Mouse (Mus musculus): ENCODE measurements around the gene Gm14819.
"Not testable (repeated sequence)": the region's sequence is repeated elsewhere in the genome, so short reads cannot be mapped to it uniquely, and the experiment has no call there.

Gm14819 gene

DNA sequence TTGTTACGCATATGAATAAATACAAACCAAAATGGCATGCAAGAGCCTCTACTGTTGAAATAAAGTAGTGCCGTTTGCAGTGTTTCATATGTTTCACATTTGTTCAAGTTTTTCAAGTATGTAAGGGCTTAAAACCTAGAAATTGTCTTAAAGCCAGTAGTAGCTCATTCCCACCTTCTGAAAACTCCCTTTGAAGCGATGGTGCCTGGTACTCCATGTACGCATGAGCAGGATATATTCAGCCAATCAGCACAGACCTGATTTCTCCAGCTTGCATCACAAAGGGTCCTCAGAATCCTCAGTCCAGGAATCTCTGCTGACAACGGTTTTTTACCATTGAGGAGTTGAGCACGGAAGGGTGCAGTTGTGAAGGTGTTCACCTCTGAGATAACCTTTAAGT is at the start of gene Gm14819:
Gene Gm14819 (plus strand): TSS at position 301 of the 400 bp plus-strand sequence.
- DNase-seq = not testable (repeated sequence)

Measured in right cerebral cortex, postnatal 4 days (tissue).